Mouse (Mus musculus): ENCODE results near the gene Ccl12. TPM values are rescaled to one million over a fixed set of nuclear protein-coding genes. Genes with fewer than 3 reads are reported as not detected.

Gene Ccl12
- polyA plus RNA-seq (2012; rRNA removed): 1.9 and 2.7 TPM in 2 replicates

GRCm38 (mm10) chr11:82101529-82101928, at the start of gene Ccl12:
Gene Ccl12 (plus strand): TSS chr11:82101845.
- DNase-seq (ENCODE audit: extremely low spot score in 1 of 2, low spot score in 1 of 2): no peak

- DNase-seq (ENCODE audit: extremely low spot score in 1 of 2, low spot score in 1 of 2): no peak
These were observed 47.8 kb upstream of the Ccl12 start for GRCm38 (mm10) chr11:82053849-82054248.

GRCm38 (mm10) chr11:82057646-82058045, 44.0 kb upstream of the Ccl12 start, which contains the start of gene Ccl11:
Gene Ccl11 (plus strand): TSS chr11:82057823.
- peak; percentile 8 to 34 for DNase-seq (ENCODE audit: extremely low spot score in 1 of 2, low spot score in 1 of 2)

- DNase-seq (ENCODE audit: extremely low spot score in 1 of 2, low spot score in 1 of 2): no peak
These were observed 39.4 kb upstream of the Ccl12 start for GRCm38 (mm10) chr11:82062226-82062625.

GRCm38 (mm10) chr11:82063454-82063853, 38.2 kb upstream of the Ccl12 start:
- no peak for DNase-seq (ENCODE audit: extremely low spot score in 1 of 2, low spot score in 1 of 2)

GRCm38 (mm10) chr11:82066953-82067571, 34.6 kb upstream of the Ccl12 start:
- no peak for DNase-seq (ENCODE audit: extremely low spot score in 1 of 2, low spot score in 1 of 2)

GRCm38 (mm10) chr11:82071076-82071475, 30.6 kb upstream of the Ccl12 start:
- DNase-seq (ENCODE audit: extremely low spot score in 1 of 2, low spot score in 1 of 2): no peak

- peak in 1 of 2 experiments; percentile 7 for DNase-seq (ENCODE audit: extremely low spot score in 1 of 2, low spot score in 1 of 2)
These were observed 29.3 kb upstream of the Ccl12 start for GRCm38 (mm10) chr11:82072374-82072773.

GRCm38 (mm10) chr11:82072984-82073383, 28.7 kb upstream of the Ccl12 start:
- no peak for DNase-seq (ENCODE audit: extremely low spot score in 1 of 2, low spot score in 1 of 2)

- DNase-seq (ENCODE audit: extremely low spot score in 1 of 2, low spot score in 1 of 2): no peak
These were observed 28.0 kb upstream of the Ccl12 start for GRCm38 (mm10) chr11:82073686-82074085.

- DNase-seq (ENCODE audit: extremely low spot score in 1 of 2, low spot score in 1 of 2): no peak
These were observed 24.6 kb upstream of the Ccl12 start for GRCm38 (mm10) chr11:82077031-82077430.

GRCm38 (mm10) chr11:82078136-82078730, 23.4 kb upstream of the Ccl12 start:
- no peak for DNase-seq (ENCODE audit: extremely low spot score in 1 of 2, low spot score in 1 of 2)

- DNase-seq (ENCODE audit: extremely low spot score in 1 of 2, low spot score in 1 of 2): no peak
These were observed 20.8 kb upstream of the Ccl12 start for GRCm38 (mm10) chr11:82080865-82081264.

GRCm38 (mm10) chr11:82084360-82084759, 17.3 kb upstream of the Ccl12 start:
- DNase-seq (ENCODE audit: extremely low spot score in 1 of 2, low spot score in 1 of 2): no peak

GRCm38 (mm10) chr11:82099511-82100323, 1.9 kb upstream of the Ccl12 start:
- DNase-seq (ENCODE audit: extremely low spot score in 1 of 2, low spot score in 1 of 2): no peak

GRCm38 (mm10) chr11:82101087-82101486, 558 bp upstream of the Ccl12 start:
- DNase-seq (ENCODE audit: extremely low spot score in 1 of 2, low spot score in 1 of 2): no peak

GRCm38 (mm10) chr11:82109611-82110010, 8.0 kb downstream of the Ccl12 start:
- DNase-seq (ENCODE audit: extremely low spot score in 1 of 2, low spot score in 1 of 2): no peak

- DNase-seq (ENCODE audit: extremely low spot score in 1 of 2, low spot score in 1 of 2): no peak
These were observed 9.0 kb downstream of the Ccl12 start for GRCm38 (mm10) chr11:82110372-82111248.

GRCm38 (mm10) chr11:82114885-82115284, 13.2 kb downstream of the Ccl12 start, which contains the start of gene Ccl8:
Gene Ccl8 (plus strand): TSS chr11:82115185.
- no peak for DNase-seq (ENCODE audit: extremely low spot score in 1 of 2, low spot score in 1 of 2)

GRCm38 (mm10) chr11:82116041-82116440, 14.4 kb downstream of the Ccl12 start:
- no peak for DNase-seq (ENCODE audit: extremely low spot score in 1 of 2, low spot score in 1 of 2)
